ENCODE assay signal across 10 mouse cellular contexts in the genomic region with DNA sequence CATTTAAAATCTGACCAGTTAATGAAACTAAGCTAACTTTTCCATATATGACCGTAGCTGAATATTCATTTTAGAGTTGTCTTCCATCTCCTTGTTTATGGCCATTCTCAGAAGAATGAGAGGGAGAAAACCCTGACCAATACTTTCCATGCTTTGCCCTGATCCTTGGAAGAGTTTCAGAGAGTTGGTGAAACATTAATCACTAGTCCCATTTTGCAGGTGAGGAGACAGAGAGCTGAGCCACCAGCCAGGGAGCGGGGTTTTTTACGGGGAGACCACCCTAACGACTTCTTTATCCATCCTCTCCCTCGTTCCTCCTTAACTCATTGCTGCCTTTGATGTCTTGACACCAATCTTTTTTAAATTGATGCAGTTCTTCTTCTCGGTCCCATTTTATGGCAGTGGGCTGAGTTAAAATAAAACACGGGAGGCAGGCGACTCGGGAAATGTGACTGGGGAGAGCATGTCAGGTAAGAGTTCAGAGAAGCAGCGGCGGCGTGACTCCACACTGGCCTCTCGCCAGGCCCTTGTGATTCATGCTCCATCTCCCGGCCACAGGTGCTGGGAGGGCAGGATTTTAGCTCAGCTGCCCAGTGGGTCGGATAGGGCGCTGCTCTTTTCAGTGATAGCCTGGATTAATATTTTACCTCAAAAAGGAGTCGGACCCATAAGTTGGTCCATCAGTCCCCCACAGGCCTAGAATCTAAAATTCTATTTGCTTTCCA.
DNase-seq lines count a peak whose midpoint lies in the region; ATAC-seq and TF ChIP-seq lines count a peak whose summit lies in the region.
"Had no signal": no experiment of that assay in that cellular context is flagged by ENCODE, and none has a peak within 500 bp of the region (broad histone marks: within the 10 kb centered on the region; RNA-seq: fewer than 3 reads in every experiment).

No protein-coding gene starts in this region.

- ATAC-seq in heart, embryonic 12.5 days (ENCODE audit: insufficient number of reproducible peaks, low FRiP score): no peak
- no peak for ATAC-seq in forebrain, embryonic 13.5 days
- no peak for ATAC-seq in midbrain, postnatal 0 days (ENCODE audit: low FRiP score)

- DNase-seq in heart, adult 18-20 months: peak; percentile 35 to 57
- DNase-seq in adrenal gland, postnatal 10 days: peak; percentile 48
- DNase-seq in kidney, postnatal 25 days: peak; percentile 93 to 96
- peak; percentile 28 for DNase-seq in lung, postnatal 25 days (ENCODE audit: low spot score)
- no peak for DNase-seq in layer of hippocampus, postnatal 14 days (ENCODE audit: low spot score in 2 of 2)
- no peak for DNase-seq in midbrain, postnatal 0 days (ENCODE audit: low spot score)

- H3K9me3 ChIP-seq in heart, embryonic 12.5 days (replicated peaks): peaks cover 9% of the 10 kb centered on the region
- no peaks in the 10 kb centered on the region for H3K9me3 ChIP-seq in forebrain, embryonic 13.5 days (replicated peaks)
- no peaks in the 10 kb centered on the region for H3K9me3 ChIP-seq in midbrain, postnatal 0 days (ENCODE audit: low read length)
- H3K9me3 ChIP-seq: embryonic facial prominence, embryonic 12.5 days; limb, embryonic 15.5 days had no signal

- H3K4me3 ChIP-seq in heart, embryonic 12.5 days: no peak overlapping the region
- no peak overlapping the region for H3K4me3 ChIP-seq in forebrain, embryonic 13.5 days
- no peak overlapping the region for H3K4me3 ChIP-seq in midbrain, postnatal 0 days (ENCODE audit: low read depth, low read length)
- H3K4me3 ChIP-seq: embryonic facial prominence, embryonic 12.5 days; limb, embryonic 15.5 days had no signal

- 81% methylated on average over 17 of the region's 17 CpGs for WGBS in heart, embryonic 12.5 days
- 82% methylated on average over 17 of the region's 17 CpGs for WGBS in forebrain, embryonic 13.5 days
- WGBS in midbrain, postnatal 0 days: 67% methylated on average over 17 of the region's 17 CpGs

- H3K27me3 ChIP-seq in heart, embryonic 12.5 days (replicated peaks): no peaks in the 10 kb centered on the region
- H3K27me3 ChIP-seq in forebrain, embryonic 13.5 days: no peaks in the 10 kb centered on the region
- no peaks in the 10 kb centered on the region for H3K27me3 ChIP-seq in midbrain, postnatal 0 days (ENCODE audit: insufficient read depth, low read length)
- H3K27me3 ChIP-seq: embryonic facial prominence, embryonic 12.5 days; limb, embryonic 15.5 days had no signal

- H3K27ac ChIP-seq in heart, embryonic 12.5 days (ENCODE audit: poor library complexity, severe bottlenecking): no peak overlapping the region
- no peak overlapping the region for H3K27ac ChIP-seq in forebrain, embryonic 13.5 days
- no peak overlapping the region for H3K27ac ChIP-seq in midbrain, postnatal 0 days (ENCODE audit: low read depth, low read length)
- H3K27ac ChIP-seq: embryonic facial prominence, embryonic 12.5 days; limb, embryonic 15.5 days had no signal

- H3K4me2 ChIP-seq in heart, embryonic 12.5 days: no peak overlapping the region
- no peak overlapping the region for H3K4me2 ChIP-seq in forebrain, embryonic 13.5 days
- H3K4me2 ChIP-seq in midbrain, postnatal 0 days (ENCODE audit: low read depth, low read length, poor library complexity, severe bottlenecking): no peak overlapping the region
- H3K4me2 ChIP-seq: embryonic facial prominence, embryonic 12.5 days; limb, embryonic 15.5 days had no signal

- no peak for TF ChIP-seq CTCF in midbrain, postnatal 0 days (IDR thresholded peaks at IDR 0.05)

- no peaks in the 10 kb centered on the region for H3K36me3 ChIP-seq in heart, embryonic 12.5 days
- H3K36me3 ChIP-seq in forebrain, embryonic 13.5 days (ENCODE audit: poor library complexity, severe bottlenecking): no peaks in the 10 kb centered on the region
- H3K36me3 ChIP-seq in midbrain, postnatal 0 days (ENCODE audit: insufficient read depth, low read length): no peaks in the 10 kb centered on the region
- H3K36me3 ChIP-seq: embryonic facial prominence, embryonic 12.5 days; limb, embryonic 15.5 days had no signal

- no peak overlapping the region for H3K9ac ChIP-seq in heart, embryonic 12.5 days
- no peak overlapping the region for H3K9ac ChIP-seq in forebrain, embryonic 13.5 days
- no peak overlapping the region for H3K9ac ChIP-seq in midbrain, postnatal 0 days (replicated peaks; ENCODE audit: low read length, poor library complexity, severe bottlenecking)
- H3K9ac ChIP-seq: embryonic facial prominence, embryonic 12.5 days; limb, embryonic 15.5 days had no signal

- no peaks in the 10 kb centered on the region; the same call in 1 of the 2 replicates for H3K4me1 ChIP-seq in heart, embryonic 12.5 days (replicated peaks)
- H3K4me1 ChIP-seq in forebrain, embryonic 13.5 days: peaks cover 6% of the 10 kb centered on the region
- H3K4me1 ChIP-seq in midbrain, postnatal 0 days (ENCODE audit: insufficient read depth, low read length): no peaks in the 10 kb centered on the region

Comparison
In these comparisons a context has a peak if more than half of its experiments do, and no peak if none do; other contexts are left out.
1. DNase-seq: peak in heart, adult 18-20 months (2 of 2), adrenal gland, postnatal 10 days (single experiment), kidney, postnatal 25 days (2 of 2) and lung, postnatal 25 days (single experiment); none in layer of hippocampus, postnatal 14 days (0 of 2) and midbrain, postnatal 0 days (single experiment).